Mouse (Mus musculus) MEL (cell line): ENCODE results near the gene Angptl2. TPM values are rescaled to one million over a fixed set of nuclear protein-coding genes. Genes with fewer than 3 reads are reported as not detected.

ENCODE experiments used
- DNase-seq: peaks from one replicate; pipeline ENCODE4 v3.0.0; 2011; ENCODE audit warnings: low read depth, low spot score
- H3K27ac ChIP-seq: 2 replicates; pipeline ENCODE4 v1.5.1; 2012; ENCODE audit warnings: low read depth, mild to moderate bottlenecking, control low read depth, low read length, moderate library complexity; ENCODE audit not compliant: control insufficient read depth
- H3K27me3 ChIP-seq, 2 experiments: fragments of 150-350 bp in 1 of 2; sonication (generic) in 1 of 2; 2 replicates each; pipeline ENCODE4 v1.6.1; 2012; ENCODE audit warnings: low read length in 2 of 2, mild to moderate bottlenecking in 2 of 2, improper control_type of control experiment in 1 of 2, moderate library complexity in 1 of 2; ENCODE audit not compliant: insufficient read depth in 2 of 2, control insufficient read depth in 1 of 2
- H3K36me3 ChIP-seq, 2 experiments: 2 replicates each; pipeline ENCODE4 v1.6.1; 2012 to 2014; ENCODE audit warnings: low read length in 2 of 2, improper control_type of control experiment in 1 of 2, inconsistent platforms in 1 of 2, mild to moderate bottlenecking in 1 of 2; ENCODE audit not compliant: insufficient read depth in 2 of 2, control insufficient read depth in 1 of 2
- H3K4me1 ChIP-seq, 2 experiments: fragments of 150-350 bp in 1 of 2; sonication (generic) in 1 of 2; 2 replicates each; pipeline ENCODE4 v1.6.1; 2012; ENCODE audit warnings: low read length in 2 of 2, improper control_type of control experiment in 1 of 2, mild to moderate bottlenecking in 1 of 2; ENCODE audit not compliant: insufficient read depth in 2 of 2, control insufficient read depth in 1 of 2
- H3K4me3 ChIP-seq, 2 experiments: fragments of 150-350 bp in 1 of 2; sonication (generic) in 1 of 2; 2 replicates each; pipeline ENCODE4 v1.5.1; 2012; ENCODE audit warnings: low read depth in 2 of 2, low read length in 2 of 2, mild to moderate bottlenecking in 2 of 2, moderate library complexity in 2 of 2, control low read depth in 1 of 2, improper control_type of control experiment in 1 of 2; ENCODE audit not compliant: control insufficient read depth in 1 of 2, insufficient read depth in 1 of 2
- H3K79me2 ChIP-seq: 2 replicates; pipeline ENCODE4 v1.6.1; 2012; ENCODE audit warnings: mild to moderate bottlenecking, low read length, moderate library complexity; ENCODE audit not compliant: control insufficient read depth, poor library complexity, insufficient read depth
- H3K9ac ChIP-seq: 2 replicates; pipeline ENCODE4 v1.6.1; 2012; ENCODE audit warnings: low read depth, mild to moderate bottlenecking, control low read depth, low read length, moderate library complexity; ENCODE audit not compliant: control insufficient read depth, poor library complexity, severe bottlenecking
- H3K9me3 ChIP-seq: fragments of 150-350 bp; sonication (generic); replicated peaks from 2 replicates; pipeline ENCODE4 v1.6.1; 2012; ENCODE audit warnings: mild to moderate bottlenecking, low read length, improper control_type of control experiment, moderate library complexity; ENCODE audit not compliant: insufficient read depth
- CHD1 ChIP-seq: IDR thresholded peaks from 2 replicates; pipeline ENCODE4 v1.6.1; 2012; ENCODE audit warnings: low read depth, mild to moderate bottlenecking, inconsistent platforms, low read length, improper control_type of control experiment
- E2F4 ChIP-seq: IDR thresholded peaks from 2 replicates; pipeline ENCODE4 v1.6.1; 2011; ENCODE audit warnings: low read depth, low read length, improper control_type of control experiment, borderline replicate concordance
- ETS1 ChIP-seq: IDR thresholded peaks from 2 replicates; pipeline ENCODE4 v1.6.1; 2012; ENCODE audit warnings: low read depth, mild to moderate bottlenecking, inconsistent platforms, low read length, improper control_type of control experiment, moderate library complexity
- GATA1 ChIP-seq: IDR thresholded peaks from 2 replicates; pipeline ENCODE4 v1.6.1; 2011; ENCODE audit warnings: low read depth, low read length, improper control_type of control experiment
- JUND ChIP-seq: IDR thresholded peaks from 2 replicates; pipeline ENCODE4 v1.6.1; 2011; ENCODE audit warnings: low read depth, mild to moderate bottlenecking, improper control_type of control experiment, low read length
- KAT2A ChIP-seq: conservative IDR thresholded peaks from 2 replicates; pipeline ENCODE4 v1.6.1; 2012; ENCODE audit warnings: low read depth, low read length, improper control_type of control experiment, inconsistent platforms
- MAFK ChIP-seq: IDR thresholded peaks from 2 replicates; pipeline ENCODE4 v1.6.1; 2011; ENCODE audit warnings: low read depth, mild to moderate bottlenecking, low read length, improper control_type of control experiment, borderline replicate concordance
- MAX ChIP-seq: IDR thresholded peaks from 2 replicates; pipeline ENCODE4 v1.6.1; 2011; ENCODE audit warnings: low read length, improper control_type of control experiment
- MAZ ChIP-seq: IDR thresholded peaks from 2 replicates; pipeline ENCODE4 v1.6.1; 2012; ENCODE audit warnings: low read depth, mild to moderate bottlenecking, inconsistent platforms, low read length, improper control_type of control experiment
- MEF2A ChIP-seq: IDR thresholded peaks from 2 replicates; pipeline ENCODE4 v1.6.1; 2014; ENCODE audit warnings: low read depth, mild to moderate bottlenecking, inconsistent platforms, low read length, improper control_type of control experiment; ENCODE audit not compliant: poor library complexity, insufficient replicate concordance, severe bottlenecking; ENCODE audit errors: extremely low read depth
- MXI1 ChIP-seq: IDR thresholded peaks from 2 replicates; pipeline ENCODE4 v1.6.1; 2011; ENCODE audit warnings: mild to moderate bottlenecking, low read depth, low read length, improper control_type of control experiment
- MYB ChIP-seq: IDR thresholded peaks from 2 replicates; pipeline ENCODE4 v1.6.1; 2011; ENCODE audit warnings: mild to moderate bottlenecking, low read depth, low read length, improper control_type of control experiment
- MYC ChIP-seq: IDR thresholded peaks from 2 replicates; pipeline ENCODE4 v1.6.1; 2011; ENCODE audit warnings: low read depth, mild to moderate bottlenecking, low read length, improper control_type of control experiment, moderate library complexity
- NELFE ChIP-seq: IDR thresholded peaks from 2 replicates; pipeline ENCODE4 v1.6.1; 2011; ENCODE audit warnings: low read depth, low read length, improper control_type of control experiment
- NRF1 ChIP-seq: IDR thresholded peaks from 2 replicates; pipeline ENCODE4 v1.6.1; 2014; ENCODE audit warnings: low read depth, mild to moderate bottlenecking, inconsistent platforms, low read length, improper control_type of control experiment, moderate library complexity; ENCODE audit not compliant: poor library complexity, insufficient read depth, severe bottlenecking
- POLR2A ChIP-seq, 2 experiments: IDR thresholded peaks; 2 replicates each; pipeline ENCODE4 v1.6.1; 2011 to 2012; ENCODE audit warnings: low read length in 2 of 2, mild to moderate bottlenecking in 2 of 2, control low read depth in 1 of 2, improper control_type of control experiment in 1 of 2, low read depth in 1 of 2, moderate library complexity in 1 of 2; ENCODE audit not compliant: control insufficient read depth in 1 of 2, insufficient read depth in 1 of 2, poor library complexity in 1 of 2
- POLR2AphosphoS2 ChIP-seq: IDR thresholded peaks from 2 replicates; pipeline ENCODE4 v1.6.1; 2011; ENCODE audit warnings: low read length, improper control_type of control experiment
- POLR2AphosphoS5 ChIP-seq: IDR thresholded peaks from 2 replicates; pipeline ENCODE4 v1.6.1; 2012; ENCODE audit warnings: low read depth, borderline replicate concordance, mild to moderate bottlenecking, inconsistent platforms, low read length, moderate library complexity, mixed read lengths
- TAL1 ChIP-seq: IDR thresholded peaks from 2 replicates; pipeline ENCODE4 v1.6.1; 2012; ENCODE audit warnings: mild to moderate bottlenecking, inconsistent platforms, low read length, moderate library complexity, mixed read lengths
- USF1 ChIP-seq: IDR thresholded peaks from 2 replicates; pipeline ENCODE4 v1.6.1; 2014; ENCODE audit warnings: low read depth, mild to moderate bottlenecking, inconsistent platforms, low read length, improper control_type of control experiment, moderate library complexity
- polyA plus RNA-seq, 2 experiments: library from polyadenylated mRNA; stranded (reverse) in 1 of 2; unstranded in 1 of 2; fragments of >175 nt in 1 of 2; fragments of >200 nt in 1 of 2; gene quantifications; 2 replicates each; pipeline versions ENCODE4 v1.2.1 to v1.2.4; 2012; ENCODE audit warnings: low replicate concordance in 2 of 2, low read depth in 1 of 2; ENCODE audit not compliant: insufficient read length in 2 of 2, insufficient read depth in 1 of 2, missing spikeins in 1 of 2
- total RNA-seq: library from RNA; depleted of rRNA; stranded (reverse); fragments of 300-350 nt; gene quantifications from 2 replicates; pipeline ENCODE4 v1.2.3, GENCODE M21; 2012

The Angptl2 gene
- total and polyA plus RNA-seq, 3 experiments, result 0.08 TPM; not detected in 2

DNA sequence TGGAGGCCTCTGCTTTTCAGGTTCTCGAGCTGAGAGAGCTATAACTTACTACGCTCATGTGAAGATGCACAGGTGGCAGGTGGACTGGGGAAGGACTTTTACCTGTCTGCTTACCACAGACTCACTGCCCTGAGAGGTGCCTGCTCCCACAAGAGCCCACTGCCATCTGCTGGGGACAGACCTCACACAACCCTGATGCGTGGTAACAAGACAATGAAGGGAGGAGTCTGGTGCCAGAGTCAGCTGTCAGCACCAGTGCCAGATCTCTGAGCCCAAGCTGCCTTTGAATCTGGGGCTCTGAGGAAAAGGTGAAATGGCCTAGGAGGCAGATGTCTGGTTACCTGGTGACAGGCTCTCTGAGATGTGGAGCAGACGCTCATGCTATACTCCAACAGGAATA lies 19.0 kb downstream of the Angptl2 start:
- no peaks in the 10 kb centered on the region for H3K79me2 ChIP-seq
- no peaks in the 10 kb centered on the region for H3K4me1 ChIP-seq
- H3K9ac ChIP-seq, result no peak overlapping the region
- H3K9me3 ChIP-seq, result no peaks in the 10 kb centered on the region
- H3K27ac ChIP-seq, result no peak overlapping the region
- no peak for TF ChIP-seq JUND
- no peak for TF ChIP-seq NELFE
- no peak for TF ChIP-seq POLR2A (IDR thresholded peaks at IDR 0.05; ENCODE audit: control insufficient read depth in 1 of 2, insufficient read depth in 1 of 2, low read depth in 1 of 2, low read length in 2 of 2, poor library complexity in 1 of 2)
- no peak for TF ChIP-seq TAL1
- TF ChIP-seq MAX, result no peak
- TF ChIP-seq POLR2AphosphoS5, result no peak
- no peak for TF ChIP-seq MAFK
- TF ChIP-seq NRF1, result no peak
- TF ChIP-seq MAZ, result no peak
- TF ChIP-seq ETS1, result no peak
- no peak for TF ChIP-seq POLR2AphosphoS2
- H3K36me3 ChIP-seq, result no peaks in the 10 kb centered on the region
- DNase-seq, result no peak
- H3K27me3 ChIP-seq, result no peaks in the 10 kb centered on the region
- no peak overlapping the region for H3K4me3 ChIP-seq

- Histone ChIP-seq H3K27ac (no peak overlapping the region), H3K9me3 (no peaks in the 10 kb centered on the region), H3K4me1 (no peaks in the 10 kb centered on the region), H3K79me2 (no peaks in the 10 kb centered on the region), H3K9ac (no peak overlapping the region), H3K36me3 (no peaks in the 10 kb centered on the region), H3K27me3 (no peaks in the 10 kb centered on the region), H3K4me3 (no peak overlapping the region)
- TF ChIP-seq MYB, result no peak
- TF ChIP-seq GATA1, result no peak
- no peak for TF ChIP-seq MXI1
- no peak for TF ChIP-seq MAFK
- TF ChIP-seq NRF1, result no peak
- TF ChIP-seq USF1, result no peak
- TF ChIP-seq KAT2A, result no peak
- no peak for TF ChIP-seq ETS1
- TF ChIP-seq MYC, result no peak
- no peak for TF ChIP-seq POLR2A (IDR thresholded peaks at IDR 0.05; ENCODE audit: control insufficient read depth in 1 of 2, insufficient read depth in 1 of 2, low read depth in 1 of 2, low read length in 2 of 2, poor library complexity in 1 of 2)
- TF ChIP-seq CHD1, result no peak
- TF ChIP-seq E2F4, result no peak
- TF ChIP-seq MEF2A, result no peak
- DNase-seq, result no peak
Observed at GRCm38 (mm10) chr2:33237581-33237980, 21.7 kb downstream of the Angptl2 start.
